Mouse (Mus musculus): ENCODE results near the gene Aldh3a1.

Gene Aldh3a1

GRCm38 (mm10) chr11:61252807-61253206, 45.5 kb downstream of the Aldh3a1 start:
- no peak for DNase-seq

DNA sequence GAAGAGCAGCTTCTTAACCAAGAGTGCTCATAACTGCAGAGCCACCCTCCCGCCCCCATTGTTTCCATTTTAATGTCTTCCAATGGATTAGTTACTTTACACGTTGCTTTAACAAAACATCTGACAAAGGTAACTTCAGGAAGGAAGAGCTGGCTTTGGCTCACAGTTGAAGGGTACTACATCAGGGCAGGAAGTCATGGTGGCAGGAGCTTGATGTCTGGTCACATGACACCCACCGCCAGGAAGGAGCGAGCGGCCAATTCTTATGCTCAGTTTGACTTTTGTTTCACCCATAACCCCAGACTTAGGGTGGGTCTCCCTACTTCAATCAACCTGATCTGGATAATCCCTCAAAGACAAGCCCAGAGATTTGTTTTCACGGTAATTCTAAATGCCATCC, 51.8 kb downstream of the Aldh3a1 start:
- no peak for DNase-seq

- no peak for DNase-seq
Observed at GRCm38 (mm10) chr11:61262516-61262915, 55.2 kb downstream of the Aldh3a1 start.

DNA sequence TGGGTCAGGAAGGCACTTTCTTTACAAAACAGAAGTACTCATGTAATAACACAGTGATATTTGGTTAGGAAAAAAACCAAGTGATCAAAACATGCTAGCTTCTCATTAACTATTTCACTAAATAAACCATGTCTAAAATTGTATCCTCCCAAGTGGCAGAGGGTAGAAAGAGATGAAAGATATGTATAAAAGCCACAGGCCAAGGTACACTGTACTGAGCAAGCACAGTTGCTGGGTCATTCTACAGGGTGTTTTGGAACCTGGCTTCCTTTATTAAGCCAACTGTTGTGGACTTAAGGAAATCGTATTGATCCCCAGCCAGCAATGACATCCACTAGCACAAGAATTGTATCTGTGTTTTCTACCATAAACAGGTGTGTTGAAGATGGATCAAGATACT, 56.5 kb downstream of the Aldh3a1 start:
- no peak for DNase-seq

GRCm38 (mm10) chr11:61266551-61267533, 59.5 kb downstream of the Aldh3a1 start, which contains the start of gene Aldh3a2:
TSS of gene Aldh3a2 (minus strand) at chr11:61267464.
- DNase-seq, result peak; percentile 95
